Mouse (Mus musculus): ENCODE data around the gene Hsd17b14. TPM values are rescaled to one million over a fixed set of nuclear protein-coding genes. Genes with fewer than 3 reads are reported as not detected.

Gene Hsd17b14
- total RNA-seq, 4 experiments from 2014 or later, result not detected

DNA sequence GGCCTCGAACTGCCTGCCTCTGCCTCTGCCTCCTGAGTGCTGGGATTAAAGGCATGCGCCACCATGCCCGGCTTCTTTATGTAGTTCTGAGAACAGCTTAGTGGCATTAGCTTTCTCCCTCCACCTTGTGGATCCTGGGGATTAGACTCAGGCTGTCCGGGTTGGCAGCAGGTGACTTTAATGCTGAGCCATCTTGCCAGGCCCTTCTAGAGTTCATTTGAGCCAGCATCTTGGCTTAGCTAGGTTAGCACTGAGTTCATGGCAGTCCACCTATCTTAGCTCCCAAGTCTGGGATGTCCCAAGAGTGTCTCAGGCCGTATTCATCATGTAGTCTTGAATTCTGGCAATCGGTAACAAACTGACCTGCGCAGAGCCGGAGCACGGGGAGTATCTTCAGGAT lies 10.8 kb downstream of the Hsd17b14 start:
- DNase-seq (ENCODE audit: low spot score in 2 of 2), result no peak

- no peak for DNase-seq (ENCODE audit: low spot score in 2 of 2)
Measured at GRCm38 (mm10) chr7:45567112-45567779, 12.6 kb downstream of the Hsd17b14 start.

DNA sequence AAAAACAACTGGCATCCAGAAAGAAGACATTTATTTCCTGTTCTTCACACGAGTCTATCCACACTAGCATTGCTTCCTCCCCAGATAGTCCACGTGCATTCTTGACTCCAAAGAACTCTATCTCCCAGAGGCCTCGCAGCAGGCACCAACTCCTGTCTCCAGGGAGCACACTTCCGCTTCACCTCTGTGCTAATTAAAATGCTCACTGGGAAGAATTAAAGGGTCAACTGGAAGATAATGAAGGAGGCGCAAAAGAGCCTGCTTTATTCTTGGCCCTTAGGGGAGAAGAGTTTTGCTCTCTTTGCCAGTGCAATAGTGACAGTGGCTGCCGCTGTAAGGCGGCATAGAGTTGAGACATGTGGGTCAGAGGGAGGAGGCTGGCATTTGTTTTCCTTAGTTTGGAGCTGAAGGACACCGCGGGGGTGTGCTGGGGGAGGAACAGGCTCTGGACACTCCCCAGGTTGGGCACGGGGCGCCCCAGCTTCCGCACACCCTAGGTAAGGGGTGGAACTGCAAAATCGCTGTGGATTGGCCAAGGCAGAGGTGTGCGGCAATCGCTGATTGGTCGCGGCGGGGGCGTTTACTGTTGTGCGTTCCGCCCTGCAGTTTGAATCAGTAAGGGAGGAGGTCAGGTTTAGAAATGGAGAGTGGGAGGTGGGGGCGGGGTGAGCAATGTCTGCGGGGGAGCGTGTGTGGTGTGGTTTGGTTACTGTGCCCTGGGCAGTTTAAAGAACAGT lies 13.3 kb downstream of the Hsd17b14 start:
- peak; percentile 83 to 90 for DNase-seq (ENCODE audit: low spot score in 2 of 2)

- DNase-seq (ENCODE audit: low spot score in 2 of 2), result no peak
Measured at GRCm38 (mm10) chr7:45568601-45569473, 14.1 kb downstream of the Hsd17b14 start.

- peak; percentile 41 to 49 for DNase-seq (ENCODE audit: low spot score in 2 of 2)
Measured at GRCm38 (mm10) chr7:45570103-45570741, 15.5 kb downstream of the Hsd17b14 start, which contains the start of gene Bcat2. TSS of gene Bcat2 (plus strand) at chr7:45570153.

DNA sequence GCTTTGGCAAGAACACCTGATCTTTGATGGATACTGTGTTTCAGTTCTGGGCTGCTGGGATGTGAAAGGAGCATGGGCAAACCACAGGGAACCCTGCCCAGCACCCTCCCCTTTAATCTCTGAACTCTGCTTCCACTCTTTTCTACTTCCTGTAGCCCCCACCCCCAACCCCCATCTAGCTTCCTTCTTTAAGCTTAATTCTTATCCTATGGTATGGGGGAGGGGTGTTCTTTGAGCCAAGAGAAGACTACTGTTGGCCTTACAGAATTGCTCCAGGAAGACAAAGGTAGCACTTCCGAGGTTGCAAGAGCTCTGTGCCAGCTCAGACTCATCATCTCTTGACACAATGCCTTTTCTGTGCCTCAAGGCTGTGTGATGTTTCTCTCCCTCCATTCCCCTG lies 17.3 kb downstream of the Hsd17b14 start:
- DNase-seq (ENCODE audit: low spot score in 2 of 2), result no peak

DNA sequence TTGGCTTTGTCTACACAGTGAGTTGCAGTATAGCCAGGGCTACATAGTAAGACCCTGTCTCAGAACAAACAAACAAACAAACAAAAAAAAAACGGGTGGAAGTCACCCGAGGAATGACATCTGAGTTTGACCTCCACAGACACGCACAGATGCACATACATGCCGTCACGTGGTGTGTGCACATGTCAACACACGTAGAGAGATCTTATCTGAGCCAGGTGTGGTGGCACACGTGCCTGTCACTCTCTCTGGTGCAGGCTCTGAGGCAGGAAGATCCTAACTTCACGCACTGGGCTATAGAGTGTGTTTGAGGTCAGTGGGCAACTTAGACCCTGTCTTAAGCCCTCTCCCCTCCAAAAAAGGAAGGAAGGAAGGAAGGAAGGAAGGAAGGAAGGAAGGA lies 19.3 kb downstream of the Hsd17b14 start:
- DNase-seq (ENCODE audit: low spot score in 2 of 2), result no peak

- no peak for DNase-seq (ENCODE audit: low spot score in 2 of 2)
Measured at GRCm38 (mm10) chr7:45574472-45575379, 20.0 kb downstream of the Hsd17b14 start.

GRCm38 (mm10) chr7:45585923-45586322 lies 31.2 kb downstream of the Hsd17b14 start:
- DNase-seq (ENCODE audit: low spot score in 2 of 2), result no peak

GRCm38 (mm10) chr7:45587631-45588592 lies 33.2 kb downstream of the Hsd17b14 start:
- no peak for DNase-seq (ENCODE audit: low spot score in 2 of 2)

GRCm38 (mm10) chr7:45589173-45589572 lies 34.5 kb downstream of the Hsd17b14 start:
- peak; percentile 98 to 99 for DNase-seq (ENCODE audit: low spot score in 2 of 2)

GRCm38 (mm10) chr7:45589898-45590297 lies 35.2 kb downstream of the Hsd17b14 start:
- DNase-seq (ENCODE audit: low spot score in 2 of 2), result no peak

DNA sequence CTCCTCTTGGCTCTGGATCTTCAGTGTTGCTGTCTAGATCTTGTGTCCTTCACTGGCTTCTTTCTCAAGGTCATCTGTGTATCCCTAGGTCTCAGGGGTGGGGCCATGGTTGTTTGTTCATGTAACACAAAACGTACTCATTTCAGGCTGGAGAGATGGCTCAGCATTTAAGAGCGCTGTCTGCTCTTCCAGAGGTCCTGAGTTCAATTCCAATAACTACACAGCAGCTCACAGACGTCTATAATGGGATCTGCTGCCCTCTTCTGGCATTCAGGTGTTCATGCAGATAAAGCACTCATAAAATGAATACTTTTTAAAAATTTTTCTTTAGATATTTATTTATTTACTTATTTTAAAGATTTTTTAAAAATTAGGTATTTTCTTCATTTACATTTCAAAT lies 36.2 kb downstream of the Hsd17b14 start:
- DNase-seq (ENCODE audit: low spot score in 2 of 2), result no peak

GRCm38 (mm10) chr7:45591880-45592279 lies 37.2 kb downstream of the Hsd17b14 start:
- DNase-seq (ENCODE audit: low spot score in 2 of 2), result no peak

- DNase-seq (ENCODE audit: low spot score in 2 of 2), result peak in 1 of 2 experiments; percentile 71
Measured at GRCm38 (mm10) chr7:45593118-45593815, 38.6 kb downstream of the Hsd17b14 start.

- no peak for DNase-seq (ENCODE audit: low spot score in 2 of 2)
Measured at GRCm38 (mm10) chr7:45595176-45595575, 40.5 kb downstream of the Hsd17b14 start.

DNA sequence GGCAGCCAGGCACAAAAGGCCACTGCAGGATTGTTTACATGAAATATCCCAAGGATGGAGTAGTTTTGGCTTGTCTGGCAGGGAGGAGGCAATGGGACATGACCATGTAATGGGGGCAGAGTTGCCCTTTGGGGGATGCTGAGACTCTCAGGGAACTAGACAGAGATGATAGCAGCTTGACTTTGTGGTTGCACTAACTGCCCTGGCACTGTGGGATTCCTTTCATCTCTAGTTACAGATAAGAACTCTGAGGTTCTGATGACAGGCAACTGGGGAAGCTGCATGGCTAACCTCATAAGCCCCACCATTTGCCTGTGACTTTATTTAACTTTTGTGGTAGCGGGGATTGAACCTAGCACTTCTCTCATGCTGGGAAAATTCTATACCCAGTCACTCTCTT lies 41.4 kb downstream of the Hsd17b14 start:
- DNase-seq (ENCODE audit: low spot score in 2 of 2), result no peak

DNA sequence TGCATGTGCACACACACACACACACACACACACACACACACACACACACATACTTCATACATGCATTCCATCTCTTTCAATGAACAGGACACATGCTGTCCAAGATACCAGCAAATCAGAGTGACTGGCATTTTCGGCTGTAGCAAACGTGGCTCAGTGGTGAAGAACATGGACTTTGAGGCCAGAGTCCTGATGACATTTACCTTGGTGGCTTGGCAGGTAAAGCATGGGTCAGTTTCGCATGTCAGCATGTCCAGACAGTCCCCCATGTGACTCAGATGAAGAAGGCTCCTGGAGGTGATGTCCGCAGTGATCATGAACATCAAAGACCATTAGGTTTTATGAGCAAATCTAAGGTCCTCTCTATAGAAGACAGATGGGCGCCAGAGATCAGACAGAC lies 42.3 kb downstream of the Hsd17b14 start:
- no peak for DNase-seq (ENCODE audit: low spot score in 2 of 2)

DNA sequence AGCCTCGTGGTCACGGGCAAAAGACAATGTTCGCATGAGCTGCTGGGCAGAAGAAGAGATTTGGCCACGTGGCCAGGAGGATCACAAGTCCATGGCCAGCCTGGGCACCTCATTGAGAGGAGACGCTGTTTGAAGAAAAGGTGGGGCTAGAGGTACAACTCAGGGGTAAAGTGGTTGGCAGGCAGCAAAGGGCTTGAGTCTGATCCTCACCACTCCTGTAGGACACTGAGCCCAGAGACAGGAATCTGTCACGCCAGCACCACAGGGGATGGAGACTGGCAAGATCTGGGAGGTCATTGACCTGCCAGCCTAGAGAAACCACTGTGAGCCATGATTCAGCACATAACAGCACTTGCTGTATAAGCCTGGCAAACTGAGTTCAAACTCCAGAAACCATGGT lies 42.8 kb downstream of the Hsd17b14 start:
- no peak for DNase-seq (ENCODE audit: low spot score in 2 of 2)
